Mouse (Mus musculus) limb, embryonic 15.5 days (tissue): Measurements from ENCODE around the gene Slc25a21. TPM values are rescaled to one million over a fixed set of nuclear protein-coding genes. Genes with fewer than 3 reads are reported as not detected.

Source experiments
- ATAC-seq: fragments of 200-750 bp; cut with Nextera tagmentation; 2 replicates; pipeline ENCODE4 v1.8.0; 2017; ENCODE audit warnings: low read depth, moderate TSS enrichment; ENCODE audit not compliant: insufficient number of reproducible peaks, low FRiP score, low TSS enrichment
- H3K27ac ChIP-seq: fragments of 300-500 bp; sonication (generic); 2 replicates; pipeline ENCODE4 v1.5.1; 2015; ENCODE audit warnings: moderate library complexity, mild to moderate bottlenecking, inconsistent platforms
- H3K27me3 ChIP-seq: fragments of 300-500 bp; sonication (generic); 2 replicates; pipeline ENCODE4 v1.6.1; 2015; ENCODE audit warnings: inconsistent platforms
- H3K36me3 ChIP-seq: fragments of 300-500 bp; sonication (generic); 2 replicates; pipeline ENCODE4 v1.6.1; 2015; ENCODE audit warnings: inconsistent platforms
- H3K4me1 ChIP-seq: fragments of 300-500 bp; sonication (generic); 2 replicates; pipeline ENCODE4 v1.6.1; 2015; ENCODE audit warnings: inconsistent platforms
- H3K4me2 ChIP-seq: fragments of 300-500 bp; sonication (generic); 2 replicates; pipeline ENCODE4 v1.6.1; 2015; ENCODE audit warnings: mild to moderate bottlenecking, inconsistent platforms
- H3K4me3 ChIP-seq: fragments of 300-500 bp; sonication (generic); 2 replicates; pipeline ENCODE4 v1.5.1; 2015; ENCODE audit warnings: mild to moderate bottlenecking, inconsistent platforms
- H3K9ac ChIP-seq: fragments of 300-500 bp; sonication (generic); 2 replicates; pipeline ENCODE4 v1.6.1; 2015; ENCODE audit warnings: inconsistent platforms
- H3K9me3 ChIP-seq: fragments of 300-500 bp; sonication (generic); 2 replicates; pipeline ENCODE4 v1.6.1; 2016; ENCODE audit warnings: inconsistent platforms
- WGBS: fragments of 180-500 bp; shearing (Covaris S2); methylation state at CpG from one replicate; pipeline ENCODE4 v1.1.7; 2015; 5-methylcytosine and 5-hydroxymethylcytosine counted together
- polyA plus RNA-seq: library from polyadenylated mRNA; unstranded; fragments of >200 nt; fragmentation: Nextera tagmentation; extraction: Ambion mirVana; gene quantifications from 2 replicates; pipeline ENCODE4 v1.2.1, GENCODE M21; 2015

The Slc25a21 gene
- polyA plus RNA-seq, 1 experiment from 2014 or later: 0.40 TPM

- Histone ChIP-seq H3K27me3 (no peaks in the 10 kb centered on the region), H3K36me3 (no peaks in the 10 kb centered on the region), H3K9me3 (no peaks in the 10 kb centered on the region), H3K4me3 (no peak overlapping the region), H3K27ac (no peak overlapping the region), H3K9ac (no peak overlapping the region), H3K4me1 (no peaks in the 10 kb centered on the region), H3K4me2 (no peak overlapping the region)
- no peak for ATAC-seq
- 67% methylated on average over 4 of the region's 4 CpGs for WGBS
Measured at GRCm38 (mm10) chr12:57204276-57204851, 7.1 kb upstream of the Slc25a21 start.

- ATAC-seq: no peak
- Histone ChIP-seq H3K9me3 (no peaks in the 10 kb centered on the region), H3K4me2 (no peak overlapping the region), H3K4me1 (peaks cover 3% of the 10 kb centered on the region), H3K36me3 (no peaks in the 10 kb centered on the region), H3K9ac (no peak overlapping the region), H3K4me3 (no peak overlapping the region), H3K27ac (no peak overlapping the region), H3K27me3 (peaks cover 16% of the 10 kb centered on the region)
- WGBS: 85% methylated on average over 3 of the region's 3 CpGs
Measured at GRCm38 (mm10) chr12:57201901-57202300, 4.6 kb upstream of the Slc25a21 start.

GRCm38 (mm10) chr12:57199427-57199826 is 2.2 kb upstream of the Slc25a21 start:
- no peak overlapping the region for H3K4me2 ChIP-seq
- peaks cover 23% of the 10 kb centered on the region for H3K27me3 ChIP-seq
- 97% methylated on average over 2 of the region's 2 CpGs for WGBS
- no peak overlapping the region for H3K9ac ChIP-seq
- H3K9me3 ChIP-seq: no peaks in the 10 kb centered on the region
- H3K4me3 ChIP-seq: no peak overlapping the region
- peaks cover 9% of the 10 kb centered on the region for H3K4me1 ChIP-seq
- no peaks in the 10 kb centered on the region for H3K36me3 ChIP-seq
- no peak overlapping the region for H3K27ac ChIP-seq
- ATAC-seq: no peak

- no peaks in the 10 kb centered on the region for H3K36me3 ChIP-seq
- H3K4me1 ChIP-seq: peaks cover 9% of the 10 kb centered on the region
- H3K9me3 ChIP-seq: no peaks in the 10 kb centered on the region
- H3K4me3 ChIP-seq: no peak overlapping the region
- ATAC-seq: no peak
- H3K4me2 ChIP-seq: no peak overlapping the region
- peaks cover 24% of the 10 kb centered on the region for H3K27me3 ChIP-seq
- no peak overlapping the region for H3K9ac ChIP-seq
- H3K27ac ChIP-seq: no peak overlapping the region
Measured at GRCm38 (mm10) chr12:57198269-57198668, 997 bp upstream of the Slc25a21 start.

GRCm38 (mm10) chr12:57196608-57197362 is 487 bp downstream of the Slc25a21 start:
- H3K4me2 ChIP-seq: peak overlapping the region; percentile 86
- H3K9me3 ChIP-seq: no peaks in the 10 kb centered on the region
- H3K4me1 ChIP-seq: peaks cover 9% of the 10 kb centered on the region
- no peaks in the 10 kb centered on the region for H3K36me3 ChIP-seq
- H3K27ac ChIP-seq: no peak overlapping the region
- H3K4me3 ChIP-seq: peak overlapping the region; percentile 52
- WGBS: 1% methylated on average over 59 of the region's 59 CpGs
- no peak for ATAC-seq
- H3K9ac ChIP-seq: peak overlapping the region; percentile 42
- peaks cover 24% of the 10 kb centered on the region for H3K27me3 ChIP-seq

GRCm38 (mm10) chr12:57196286-57196607 is 1.0 kb downstream of the Slc25a21 start:
- H3K9me3 ChIP-seq: no peaks in the 10 kb centered on the region
- peak overlapping the region; percentile 86 for H3K4me2 ChIP-seq
- no peak overlapping the region for H3K9ac ChIP-seq
- peaks cover 24% of the 10 kb centered on the region for H3K27me3 ChIP-seq
- no peaks in the 10 kb centered on the region for H3K36me3 ChIP-seq
- ATAC-seq: no peak
- peak overlapping the region; percentile 52 for H3K4me3 ChIP-seq
- H3K27ac ChIP-seq: no peak overlapping the region
- 11% methylated on average over 8 of the region's 8 CpGs for WGBS
- peaks cover 9% of the 10 kb centered on the region for H3K4me1 ChIP-seq

GRCm38 (mm10) chr12:57194609-57195008 is 2.7 kb downstream of the Slc25a21 start:
- no peaks in the 10 kb centered on the region for H3K36me3 ChIP-seq
- 33% methylated on average over 3 of the region's 3 CpGs for WGBS
- no peak overlapping the region for H3K4me3 ChIP-seq
- H3K4me1 ChIP-seq: peaks cover 9% of the 10 kb centered on the region
- no peak overlapping the region for H3K9ac ChIP-seq
- H3K9me3 ChIP-seq: no peaks in the 10 kb centered on the region
- peaks cover 24% of the 10 kb centered on the region for H3K27me3 ChIP-seq
- H3K27ac ChIP-seq: no peak overlapping the region
- no peak overlapping the region for H3K4me2 ChIP-seq
- no peak for ATAC-seq

- H3K4me1 ChIP-seq: no peaks in the 10 kb centered on the region
- H3K9me3 ChIP-seq: no peaks in the 10 kb centered on the region
- no peak overlapping the region for H3K4me3 ChIP-seq
- peaks cover 5% of the 10 kb centered on the region; the same call in 1 of the 2 replicates for H3K27me3 ChIP-seq
- no peak overlapping the region for H3K4me2 ChIP-seq
- ATAC-seq: no peak
- H3K27ac ChIP-seq: no peak overlapping the region
- no peak overlapping the region for H3K9ac ChIP-seq
- H3K36me3 ChIP-seq: no peaks in the 10 kb centered on the region
- 87% methylated on average over 4 of the region's 4 CpGs for WGBS
Measured at GRCm38 (mm10) chr12:57187032-57187431, 10.2 kb downstream of the Slc25a21 start.

GRCm38 (mm10) chr12:57186126-57186525 is 11.1 kb downstream of the Slc25a21 start:
- no peak overlapping the region for H3K27ac ChIP-seq
- 67% methylated on average over 2 of the region's 2 CpGs for WGBS
- H3K9ac ChIP-seq: no peak overlapping the region
- peaks cover 5% of the 10 kb centered on the region; the same call in 1 of the 2 replicates for H3K27me3 ChIP-seq
- no peaks in the 10 kb centered on the region for H3K36me3 ChIP-seq
- H3K4me3 ChIP-seq: no peak overlapping the region
- ATAC-seq: no peak
- H3K4me1 ChIP-seq: no peaks in the 10 kb centered on the region
- H3K9me3 ChIP-seq: no peaks in the 10 kb centered on the region
- H3K4me2 ChIP-seq: no peak overlapping the region

- WGBS: 0% methylated on average over 1 of the region's 1 CpGs
- Histone ChIP-seq H3K4me2 (no peak overlapping the region), H3K4me3 (no peak overlapping the region), H3K9me3 (no peaks in the 10 kb centered on the region), H3K27ac (no peak overlapping the region), H3K36me3 (no peaks in the 10 kb centered on the region), H3K4me1 (no peaks in the 10 kb centered on the region), H3K9ac (no peak overlapping the region), H3K27me3 (peaks cover 5% of the 10 kb centered on the region; the same call in 1 of the 2 replicates)
- no peak for ATAC-seq
Measured at GRCm38 (mm10) chr12:57185475-57185874, 11.8 kb downstream of the Slc25a21 start.

- Histone ChIP-seq H3K4me3 (no peak overlapping the region), H3K27me3 (peaks cover 5% of the 10 kb centered on the region; the same call in 1 of the 2 replicates), H3K9ac (no peak overlapping the region), H3K4me2 (no peak overlapping the region), H3K9me3 (no peaks in the 10 kb centered on the region), H3K4me1 (peaks cover 5% of the 10 kb centered on the region; the same call in 1 of the 2 replicates), H3K36me3 (no peaks in the 10 kb centered on the region), H3K27ac (no peak overlapping the region)
- WGBS: 46% methylated on average over 2 of the region's 2 CpGs
- ATAC-seq: no peak
Measured at GRCm38 (mm10) chr12:57184401-57185147, 12.7 kb downstream of the Slc25a21 start.
